Mouse (Mus musculus) heart, embryonic 15.5 days (tissue): Measurements from ENCODE around the gene Dennd1a. TPM values are rescaled to one million over a fixed set of nuclear protein-coding genes. Genes with fewer than 3 reads are reported as not detected.
"Not testable (repeated sequence)": the region's sequence is repeated elsewhere in the genome, so short reads cannot be mapped to it uniquely, and the experiment has no call there.

ENCODE experiments used
- ATAC-seq: fragments of 200-750 bp; cut with Nextera tagmentation; replicated peaks from 2 replicates; pipeline ENCODE4 v1.8.0; 2017; ENCODE audit warnings: low read depth, moderate TSS enrichment; ENCODE audit not compliant: insufficient number of reproducible peaks, insufficient read depth, low FRiP score
- H3K27ac ChIP-seq: fragments of 300-500 bp; sonication (generic); 2 replicates; pipeline ENCODE4 v1.5.1; 2015; ENCODE audit warnings: mild to moderate bottlenecking, inconsistent platforms
- H3K27me3 ChIP-seq: fragments of 300-500 bp; sonication (generic); 2 replicates; pipeline ENCODE4 v1.6.1; 2015; ENCODE audit warnings: inconsistent platforms
- H3K36me3 ChIP-seq: fragments of 300-500 bp; sonication (generic); 2 replicates; pipeline ENCODE4 v1.6.1; 2015; ENCODE audit warnings: mild to moderate bottlenecking, inconsistent platforms
- H3K4me1 ChIP-seq: fragments of 300-500 bp; sonication (generic); replicated peaks from 2 replicates; pipeline ENCODE4 v1.6.1; 2015; ENCODE audit warnings: inconsistent platforms
- H3K4me2 ChIP-seq: fragments of 300-500 bp; sonication (generic); 2 replicates; pipeline ENCODE4 v1.6.1; 2015; ENCODE audit warnings: inconsistent platforms, mild to moderate bottlenecking, moderate library complexity
- H3K4me3 ChIP-seq: fragments of 300-500 bp; sonication (generic); 2 replicates; pipeline ENCODE4 v1.5.1; 2015; ENCODE audit warnings: mild to moderate bottlenecking, inconsistent platforms
- H3K9ac ChIP-seq: fragments of 300-500 bp; sonication (generic); 2 replicates; pipeline ENCODE4 v1.6.1; 2015; ENCODE audit warnings: mild to moderate bottlenecking, inconsistent platforms
- H3K9me3 ChIP-seq: fragments of 300-500 bp; sonication (generic); replicated peaks from 2 replicates; pipeline ENCODE4 v1.6.1; 2016; ENCODE audit warnings: inconsistent platforms
- WGBS: fragments of 180-500 bp; shearing (Covaris S2); methylation state at CpG from one replicate; pipeline ENCODE4 v1.1.7; 2015; ENCODE audit warnings: mixed read lengths; 5-methylcytosine and 5-hydroxymethylcytosine counted together
- polyA plus RNA-seq: library from polyadenylated mRNA; unstranded; fragments of >200 nt; fragmentation: Nextera tagmentation; extraction: Ambion mirVana; gene quantifications from 2 replicates; pipeline ENCODE4 v1.2.1, GENCODE M21; 2015

Gene Dennd1a
- polyA plus RNA-seq, 1 experiment from 2014 or later, result 10.5 TPM

GRCm38 (mm10) chr2:37964534-37964933 is 322.7 kb downstream of the Dennd1a start:
- H3K4me3 ChIP-seq, result no peak overlapping the region
- H3K4me1 ChIP-seq, result peaks cover 6% of the 10 kb centered on the region; the same call in 1 of the 2 replicates
- H3K4me2 ChIP-seq, result no peak overlapping the region
- ATAC-seq, result no peak
- H3K27me3 ChIP-seq, result no peaks in the 10 kb centered on the region
- no peak overlapping the region for H3K27ac ChIP-seq
- 85% methylated on average over 4 of the region's 4 CpGs for WGBS
- no peaks in the 10 kb centered on the region for H3K36me3 ChIP-seq
- no peak overlapping the region for H3K9ac ChIP-seq
- no peaks in the 10 kb centered on the region for H3K9me3 ChIP-seq

- WGBS, result 48% methylated on average over 4 of the region's 4 CpGs
- Histone ChIP-seq H3K4me2 (no peak overlapping the region), H3K36me3 (no peaks in the 10 kb centered on the region; the same call in 1 of the 2 replicates), H3K27ac (peak overlapping the region; percentile 47), H3K4me3 (no peak overlapping the region), H3K27me3 (no peaks in the 10 kb centered on the region), H3K9ac (no peak overlapping the region), H3K9me3 (no peaks in the 10 kb centered on the region), H3K4me1 (peaks cover 6% of the 10 kb centered on the region; the same call in 1 of the 2 replicates)
- ATAC-seq, result no peak; the same call in 1 of the 2 replicates
These were observed 323.8 kb downstream of the Dennd1a start for GRCm38 (mm10) chr2:37963362-37963761.

- no peak overlapping the region for H3K27ac ChIP-seq
- no peaks in the 10 kb centered on the region for H3K36me3 ChIP-seq
- 32% methylated on average over 2 of the region's 2 CpGs for WGBS
- no peaks in the 10 kb centered on the region for H3K27me3 ChIP-seq
- no peak overlapping the region for H3K4me2 ChIP-seq
- no peak overlapping the region for H3K4me3 ChIP-seq
- no peak for ATAC-seq
- H3K4me1 ChIP-seq, result no peaks in the 10 kb centered on the region
- no peak overlapping the region for H3K9ac ChIP-seq
- H3K9me3 ChIP-seq, result no peaks in the 10 kb centered on the region
These were observed 338.8 kb downstream of the Dennd1a start for GRCm38 (mm10) chr2:37948424-37948823.

GRCm38 (mm10) chr2:37945598-37946336 is 341.4 kb downstream of the Dennd1a start:
- no peaks in the 10 kb centered on the region for H3K9me3 ChIP-seq
- no peak overlapping the region for H3K9ac ChIP-seq
- WGBS, result 56% methylated on average over 9 of the region's 9 CpGs
- H3K4me3 ChIP-seq, result no peak overlapping the region
- no peaks in the 10 kb centered on the region for H3K36me3 ChIP-seq
- H3K27me3 ChIP-seq, result no peaks in the 10 kb centered on the region
- H3K27ac ChIP-seq, result no peak overlapping the region
- no peaks in the 10 kb centered on the region for H3K4me1 ChIP-seq
- no peak for ATAC-seq
- H3K4me2 ChIP-seq, result no peak overlapping the region

GRCm38 (mm10) chr2:37942906-37943305 is 344.3 kb downstream of the Dennd1a start:
- Histone ChIP-seq H3K9me3 (no peaks in the 10 kb centered on the region), H3K36me3 (no peaks in the 10 kb centered on the region), H3K4me3 (no peak overlapping the region), H3K4me1 (no peaks in the 10 kb centered on the region), H3K27ac (no peak overlapping the region), H3K9ac (no peak overlapping the region), H3K4me2 (no peak overlapping the region), H3K27me3 (no peaks in the 10 kb centered on the region)
- no peak for ATAC-seq
- WGBS, result 83% methylated on average over 2 of the region's 2 CpGs

GRCm38 (mm10) chr2:37941741-37942140 is 345.4 kb downstream of the Dennd1a start:
- Histone ChIP-seq H3K36me3 (no peaks in the 10 kb centered on the region), H3K4me2 (no peak overlapping the region), H3K27me3 (no peaks in the 10 kb centered on the region), H3K9me3 (no peaks in the 10 kb centered on the region), H3K4me1 (no peaks in the 10 kb centered on the region), H3K27ac (no peak overlapping the region), H3K9ac (no peak overlapping the region), H3K4me3 (no peak overlapping the region)
- ATAC-seq, result no peak

- Histone ChIP-seq H3K36me3 (no peaks in the 10 kb centered on the region), H3K27ac (no peak overlapping the region), H3K9me3 (no peaks in the 10 kb centered on the region), H3K4me3 (no peak overlapping the region), H3K9ac (no peak overlapping the region), H3K4me2 (no peak overlapping the region), H3K4me1 (no peaks in the 10 kb centered on the region), H3K27me3 (no peaks in the 10 kb centered on the region)
- ATAC-seq, result no peak
- WGBS, result 85% methylated on average over 4 of the region's 4 CpGs
These were observed 346.3 kb downstream of the Dennd1a start for GRCm38 (mm10) chr2:37940845-37941361.

GRCm38 (mm10) chr2:37939997-37940396 is 347.2 kb downstream of the Dennd1a start:
- no peak for ATAC-seq
- H3K4me3 ChIP-seq, result no peak overlapping the region
- no peaks in the 10 kb centered on the region for H3K27me3 ChIP-seq
- no peak overlapping the region for H3K27ac ChIP-seq
- H3K9ac ChIP-seq, result no peak overlapping the region
- H3K9me3 ChIP-seq, result no peaks in the 10 kb centered on the region
- no peak overlapping the region for H3K4me2 ChIP-seq
- WGBS, result 81% methylated on average over 1 of the region's 1 CpGs
- no peaks in the 10 kb centered on the region for H3K36me3 ChIP-seq
- H3K4me1 ChIP-seq, result no peaks in the 10 kb centered on the region

GRCm38 (mm10) chr2:37936922-37937321 is 350.3 kb downstream of the Dennd1a start:
- H3K4me3 ChIP-seq, ATAC-seq, H3K36me3 ChIP-seq, H3K9me3 ChIP-seq, H3K27me3 ChIP-seq, H3K27ac ChIP-seq, H3K4me1 ChIP-seq, H3K4me2 ChIP-seq, H3K9ac ChIP-seq: not testable (repeated sequence)
- 81% methylated on average over 4 of the region's 4 CpGs for WGBS

- H3K4me2 ChIP-seq, result no peak overlapping the region
- no peak overlapping the region for H3K9ac ChIP-seq
- ATAC-seq, result no peak
- no peaks in the 10 kb centered on the region for H3K36me3 ChIP-seq
- 91% methylated on average over 1 of the region's 1 CpGs for WGBS
- H3K4me1 ChIP-seq, result no peaks in the 10 kb centered on the region
- no peak overlapping the region for H3K27ac ChIP-seq
- no peak overlapping the region for H3K4me3 ChIP-seq
- no peaks in the 10 kb centered on the region for H3K27me3 ChIP-seq
- H3K9me3 ChIP-seq, result no peaks in the 10 kb centered on the region
These were observed 354.9 kb downstream of the Dennd1a start for GRCm38 (mm10) chr2:37932240-37932639.

GRCm38 (mm10) chr2:37931018-37931930 is 355.9 kb downstream of the Dennd1a start:
- Histone ChIP-seq H3K4me1 (no peaks in the 10 kb centered on the region), H3K27me3 (no peaks in the 10 kb centered on the region), H3K27ac (no peak overlapping the region), H3K4me2 (no peak overlapping the region), H3K36me3 (no peaks in the 10 kb centered on the region), H3K4me3 (no peak overlapping the region), H3K9ac (no peak overlapping the region), H3K9me3 (no peaks in the 10 kb centered on the region)
- no peak for ATAC-seq
- 78% methylated on average over 5 of the region's 5 CpGs for WGBS
